Mouse (Mus musculus) thymus, postnatal 36 days (tissue): ENCODE results near the gene Nfe2l1.
"Not testable (repeated sequence)": the region's sequence is repeated elsewhere in the genome, so short reads cannot be mapped to it uniquely, and the experiment has no call there.

Experiments used
- DNase-seq, 2 experiments: peaks; one replicate each; pipeline ENCODE4 v3.0.0; 2022; ENCODE audit warnings: mixed read lengths in 2 of 2

Gene Nfe2l1

GRCm38 (mm10) chr11:96816494-96816893 is 13.3 kb downstream of the Nfe2l1 start:
- no peak for DNase-seq

GRCm38 (mm10) chr11:96815895-96816294 is 13.9 kb downstream of the Nfe2l1 start:
- no peak for DNase-seq

- no peak for DNase-seq
Observed at GRCm38 (mm10) chr11:96814443-96814842, 15.3 kb downstream of the Nfe2l1 start.

- DNase-seq, result no peak
Observed at GRCm38 (mm10) chr11:96813920-96814319, 15.8 kb downstream of the Nfe2l1 start.

GRCm38 (mm10) chr11:96813455-96813854 is 16.3 kb downstream of the Nfe2l1 start:
- no peak for DNase-seq

- not testable (repeated sequence) for DNase-seq
Observed at GRCm38 (mm10) chr11:96811188-96811587, 18.6 kb downstream of the Nfe2l1 start.

GRCm38 (mm10) chr11:96809562-96810235 is 20.1 kb downstream of the Nfe2l1 start:
- no peak for DNase-seq

- DNase-seq, result no peak
Observed at GRCm38 (mm10) chr11:96808066-96808465, 21.7 kb downstream of the Nfe2l1 start.

- no peak for DNase-seq
Observed at GRCm38 (mm10) chr11:96805606-96806005, 24.2 kb downstream of the Nfe2l1 start.

GRCm38 (mm10) chr11:96799511-96799910 is 30.3 kb downstream of the Nfe2l1 start:
- no peak for DNase-seq

- no peak for DNase-seq
Observed at GRCm38 (mm10) chr11:96796586-96796985, 33.2 kb downstream of the Nfe2l1 start.

GRCm38 (mm10) chr11:96796081-96796480 is 33.7 kb downstream of the Nfe2l1 start:
- DNase-seq, result no peak

GRCm38 (mm10) chr11:96795491-96795890 is 34.3 kb downstream of the Nfe2l1 start:
- DNase-seq, result no peak

- DNase-seq, result no peak
Observed at GRCm38 (mm10) chr11:96790681-96791080, 39.1 kb downstream of the Nfe2l1 start.

GRCm38 (mm10) chr11:96789990-96790389 is 39.8 kb downstream of the Nfe2l1 start:
- no peak for DNase-seq

GRCm38 (mm10) chr11:96788871-96789795 is 40.6 kb downstream of the Nfe2l1 start, which contains the start of gene Cbx1:
Gene Cbx1, plus strand, starts transcription at chr11:96789127.
- DNase-seq, result peak; percentile 89 to 91

- no peak for DNase-seq
Observed at GRCm38 (mm10) chr11:96786731-96787450, 42.9 kb downstream of the Nfe2l1 start.

- peak; percentile 69 to 76 for DNase-seq
Observed at GRCm38 (mm10) chr11:96784847-96785246, 44.9 kb downstream of the Nfe2l1 start.

- DNase-seq, result no peak
Observed at GRCm38 (mm10) chr11:96781425-96781824, 48.3 kb downstream of the Nfe2l1 start.

GRCm38 (mm10) chr11:96780306-96780705 is 49.5 kb downstream of the Nfe2l1 start:
- DNase-seq, result no peak

GRCm38 (mm10) chr11:96778061-96778627 is 51.6 kb downstream of the Nfe2l1 start:
- DNase-seq, result not testable (repeated sequence)
